Mouse (Mus musculus) olfactory bulb, adult 2 months (tissue): ENCODE data around the gene Tmem256. TPM values are rescaled to one million over a fixed set of nuclear protein-coding genes. Genes with fewer than 3 reads are reported as not detected.

Experiments
- H3K27ac ChIP-seq: fragments of 200-500 bp; 2 replicates; pipeline ENCODE4 v1.5.1; 2012; ENCODE audit warnings: low read depth, low read length; ENCODE audit not compliant: insufficient read depth
- H3K4me1 ChIP-seq: fragments of 200-500 bp; 2 replicates; pipeline ENCODE4 v1.6.1; 2012; ENCODE audit warnings: low read length; ENCODE audit not compliant: control insufficient read depth, insufficient read depth
- H3K4me3 ChIP-seq: fragments of 200-500 bp; 2 replicates; pipeline ENCODE4 v1.5.1; 2012; ENCODE audit warnings: mild to moderate bottlenecking, low read depth, low read length, moderate library complexity; ENCODE audit not compliant: insufficient read depth
- CTCF ChIP-seq: fragments of 200-500 bp; IDR thresholded peaks from 2 replicates; pipeline ENCODE4 v1.5.1; 2012; ENCODE audit warnings: low read depth, mild to moderate bottlenecking, low read length, moderate library complexity; ENCODE audit not compliant: insufficient read depth
- POLR2A ChIP-seq: fragments of 200-500 bp; IDR thresholded peaks from 2 replicates; pipeline ENCODE4 v1.6.1; 2012; ENCODE audit warnings: mild to moderate bottlenecking, low read depth, low read length, moderate library complexity; ENCODE audit not compliant: insufficient read depth
- WGBS: fragments of 180-500 bp; shearing (Covaris S2); methylation state at CpG from one replicate; pipeline ENCODE4 v1.1.7; 2018; 5-methylcytosine and 5-hydroxymethylcytosine counted together
- polyA plus RNA-seq: library from polyadenylated mRNA; stranded (reverse); fragments of >200 nt; gene quantifications from 2 replicates; pipeline ENCODE4 v1.2.4, GENCODE M21; 2012; ENCODE audit warnings: low replicate concordance; ENCODE audit not compliant: missing spikeins, insufficient read depth, insufficient read length

Tmem256 gene
- polyA plus RNA-seq, 1 experiment = not detected

DNA sequence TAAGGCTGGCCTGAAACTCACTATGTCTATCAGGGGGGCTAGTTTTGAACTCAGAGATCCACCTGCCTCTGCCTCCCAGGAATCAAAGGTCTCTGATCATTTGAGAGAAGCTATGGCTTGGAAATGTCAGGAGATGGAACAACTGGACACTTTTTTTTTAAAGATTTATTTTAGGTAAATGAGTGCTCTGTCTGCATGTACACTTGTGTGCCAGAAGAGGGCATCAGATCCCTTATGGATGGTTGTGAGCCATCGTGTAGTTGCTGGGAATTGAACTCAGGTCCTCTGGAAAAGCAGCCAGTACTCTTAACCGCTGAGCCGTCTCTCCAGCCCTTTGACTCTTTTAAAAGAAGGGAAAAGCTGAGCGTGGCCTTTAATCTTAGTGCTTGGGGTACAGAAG is 31.9 kb upstream of the Tmem256 start:
- TF ChIP-seq CTCF (no peak), POLR2A (no peak)
- WGBS = 87% methylated on average over 4 of the region's 4 CpGs
- H3K27ac ChIP-seq = no peak overlapping the region
- H3K4me1 ChIP-seq = peaks cover 20% of the 10 kb centered on the region
- no peak overlapping the region for H3K4me3 ChIP-seq

DNA sequence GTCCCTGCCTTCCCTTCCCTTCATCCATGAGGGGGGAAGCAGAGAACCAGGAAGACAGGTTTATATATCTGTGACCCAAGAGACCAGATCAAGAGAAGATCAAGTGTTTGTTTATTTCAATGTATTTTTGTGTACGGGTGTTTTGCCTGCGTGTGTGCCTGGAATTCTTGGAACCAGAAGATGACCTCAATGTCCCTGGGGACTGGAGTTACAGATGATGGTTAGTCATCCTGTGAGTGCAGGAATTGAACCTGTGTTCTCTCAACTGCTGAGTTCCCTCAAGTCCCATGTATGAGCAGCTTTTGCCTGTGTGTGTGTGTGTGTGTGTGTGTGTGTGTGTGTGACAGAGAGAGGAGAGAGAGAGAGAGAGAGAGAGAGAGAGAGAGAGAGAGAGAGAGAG is 30.7 kb upstream of the Tmem256 start:
- Histone ChIP-seq H3K4me3 (no peak overlapping the region), H3K4me1 (peaks cover 12% of the 10 kb centered on the region), H3K27ac (no peak overlapping the region)
- no peak for TF ChIP-seq CTCF
- no peak for TF ChIP-seq POLR2A
- WGBS = 85% methylated on average over 2 of the region's 2 CpGs

DNA sequence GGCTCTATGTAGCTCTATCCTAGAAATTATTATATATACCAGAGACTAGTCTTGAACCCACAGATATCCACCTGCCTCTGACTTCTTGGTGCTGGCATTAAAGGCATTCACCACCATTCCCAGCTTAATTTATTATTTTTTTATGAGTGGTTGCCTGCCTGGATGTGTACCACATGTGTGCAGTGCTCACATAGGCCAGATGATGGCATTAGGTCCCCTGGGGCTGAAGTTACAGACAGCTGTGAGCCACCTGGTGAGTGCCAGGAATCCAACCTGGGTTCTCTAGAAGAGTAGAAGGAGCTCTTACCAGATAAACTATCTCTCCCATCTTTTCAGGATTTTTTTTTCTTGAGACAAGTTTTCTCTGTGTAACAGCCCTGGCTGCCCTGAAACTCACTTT is 28.0 kb upstream of the Tmem256 start:
- TF ChIP-seq POLR2A (no peak), CTCF (no peak)
- no peak overlapping the region for H3K27ac ChIP-seq
- H3K4me1 ChIP-seq = no peaks in the 10 kb centered on the region
- H3K4me3 ChIP-seq = no peak overlapping the region

DNA sequence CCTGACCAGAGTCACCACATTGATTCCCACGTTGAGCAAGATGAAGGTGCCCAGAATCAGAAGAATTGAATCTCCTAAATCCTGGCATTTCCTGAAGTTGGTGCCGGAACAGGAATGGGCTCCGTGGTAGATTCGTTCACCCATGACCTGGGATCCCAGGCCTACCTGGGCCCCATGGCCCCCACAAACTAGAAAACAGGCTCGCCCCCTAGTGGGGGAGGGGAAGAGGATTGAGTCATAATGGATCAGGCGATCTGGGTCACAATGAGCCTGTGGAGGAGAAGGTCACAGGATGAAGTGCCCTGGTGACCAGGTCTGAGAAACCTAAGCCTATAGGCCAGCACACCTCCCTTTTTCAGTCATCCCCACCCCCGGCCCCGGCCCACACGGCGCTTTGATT is 23.2 kb upstream of the Tmem256 start, which contains the start of gene Gm39566:
Gene Gm39566 (minus strand): TSS at position 144 of the 400 bp plus-strand sequence.
- 63% methylated on average over 10 of the region's 10 CpGs for WGBS
- H3K4me3 ChIP-seq = no peak within 1 kb of the TSS
- no peaks in the 10 kb centered on the region for H3K4me1 ChIP-seq
- no peak within 1 kb of the TSS for H3K27ac ChIP-seq
- TF ChIP-seq POLR2A = no peak
- no peak for TF ChIP-seq CTCF

DNA sequence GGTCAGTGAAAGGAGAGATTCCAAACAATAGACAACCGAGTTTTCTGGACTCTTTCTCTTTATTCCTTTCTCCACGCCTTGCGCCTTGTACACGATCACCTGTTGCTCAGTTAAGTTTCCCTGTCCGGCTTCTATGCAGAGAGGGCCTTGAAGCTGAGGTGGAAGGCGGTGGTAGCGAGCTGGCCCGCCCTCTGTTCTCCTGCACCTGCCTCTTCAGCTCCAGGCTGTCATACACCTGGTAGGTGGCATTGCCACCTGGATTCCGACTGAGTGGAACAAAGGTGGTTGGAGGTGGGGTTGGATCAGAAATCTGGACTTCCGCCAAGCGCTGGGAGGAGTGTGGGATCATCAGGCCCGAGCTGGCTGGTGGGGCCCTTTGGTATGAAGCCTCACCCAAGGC is 21.8 kb upstream of the Tmem256 start:
- WGBS = 92% methylated on average over 12 of the region's 12 CpGs
- no peak overlapping the region for H3K27ac ChIP-seq

DNA sequence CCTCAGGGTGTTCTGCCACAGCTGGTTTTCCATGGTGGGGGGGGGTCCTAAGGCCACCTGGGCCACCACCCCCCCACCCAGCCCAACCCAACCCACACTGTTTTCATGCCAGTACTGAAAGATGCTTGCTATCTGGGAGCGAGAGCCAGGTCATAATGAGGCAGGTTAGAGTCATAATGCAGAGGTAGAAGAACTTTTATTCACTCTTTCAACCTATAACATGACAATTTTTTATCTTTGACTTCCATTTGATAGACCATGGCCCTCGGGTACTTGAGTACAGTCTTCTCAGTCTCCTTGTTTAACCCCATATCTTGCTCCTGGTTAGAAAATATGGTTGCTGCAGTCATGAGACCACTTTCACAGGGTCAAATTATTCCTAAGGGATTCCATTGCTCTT is 19.9 kb upstream of the Tmem256 start, which contains the start of gene Spem2:
Gene Spem2 (minus strand): TSS at position 101 of the 400 bp plus-strand sequence.
- 80% methylated on average over 2 of the region's 2 CpGs for WGBS
- no peaks in the 10 kb centered on the region for H3K4me1 ChIP-seq
- H3K27ac ChIP-seq = no peak within 1 kb of the TSS
- no peak within 1 kb of the TSS for H3K4me3 ChIP-seq
- TF ChIP-seq POLR2A (no peak), CTCF (no peak)

More for the DNA sequence above, 21.8 kb upstream of the Tmem256 start:
- TF ChIP-seq POLR2A (no peak), CTCF (no peak)
- no peak overlapping the region for H3K4me3 ChIP-seq
- no peaks in the 10 kb centered on the region for H3K4me1 ChIP-seq

DNA sequence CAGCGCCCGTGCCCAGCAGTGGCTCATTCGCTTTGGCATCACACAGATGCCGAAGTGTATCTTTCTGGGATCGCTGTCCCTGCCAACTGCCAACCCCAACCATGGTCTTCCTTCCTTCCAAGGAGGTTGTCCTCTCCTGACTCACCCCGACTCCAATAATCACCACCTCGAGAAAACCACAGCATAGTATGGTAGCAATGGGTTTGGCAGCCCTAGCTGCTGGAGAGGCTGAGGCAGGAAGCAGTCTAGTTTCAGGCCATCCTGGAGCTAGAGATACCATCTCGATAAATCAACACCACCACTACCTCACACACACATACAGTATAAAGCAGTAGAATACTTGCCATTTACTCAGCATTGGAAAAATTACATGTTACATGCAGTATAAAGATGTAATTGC is 19.4 kb upstream of the Tmem256 start:
- H3K4me3 ChIP-seq = no peak overlapping the region
- no peak overlapping the region for H3K27ac ChIP-seq
- whole genome bisulfite sequencing = 93% methylated on average over 8 of the region's 8 CpGs
- H3K4me1 ChIP-seq = no peaks in the 10 kb centered on the region
- TF ChIP-seq POLR2A = no peak
- no peak for TF ChIP-seq CTCF

DNA sequence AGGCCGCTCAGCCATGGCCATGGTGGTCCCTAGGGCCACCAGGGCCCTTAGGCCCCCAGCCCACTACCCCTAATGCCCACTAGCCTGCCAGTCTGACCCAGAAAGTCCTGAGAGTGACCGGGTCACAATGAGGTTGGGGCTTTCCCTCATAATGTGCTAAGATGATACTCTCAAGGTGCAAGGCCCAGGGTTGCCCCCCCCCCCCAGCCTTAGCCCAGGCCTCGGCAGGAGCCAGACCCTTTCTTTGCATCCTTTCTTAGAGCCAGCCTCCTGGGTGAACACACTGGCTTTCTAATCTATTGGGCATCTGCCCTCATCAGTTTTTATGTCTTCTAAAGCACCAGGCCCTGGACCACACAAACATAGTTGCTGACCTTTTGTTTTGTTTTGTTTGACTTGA is 16.2 kb upstream of the Tmem256 start, which contains the start of gene Spem1:
Gene Spem1 (minus strand): TSS at position 101 of the 400 bp plus-strand sequence.
- TF ChIP-seq POLR2A (no peak), CTCF (no peak)
- no peaks in the 10 kb centered on the region for H3K4me1 ChIP-seq
- H3K4me3 ChIP-seq = no peak within 1 kb of the TSS
- WGBS = 83% methylated on average over 3 of the region's 3 CpGs
- H3K27ac ChIP-seq = no peak within 1 kb of the TSS

DNA sequence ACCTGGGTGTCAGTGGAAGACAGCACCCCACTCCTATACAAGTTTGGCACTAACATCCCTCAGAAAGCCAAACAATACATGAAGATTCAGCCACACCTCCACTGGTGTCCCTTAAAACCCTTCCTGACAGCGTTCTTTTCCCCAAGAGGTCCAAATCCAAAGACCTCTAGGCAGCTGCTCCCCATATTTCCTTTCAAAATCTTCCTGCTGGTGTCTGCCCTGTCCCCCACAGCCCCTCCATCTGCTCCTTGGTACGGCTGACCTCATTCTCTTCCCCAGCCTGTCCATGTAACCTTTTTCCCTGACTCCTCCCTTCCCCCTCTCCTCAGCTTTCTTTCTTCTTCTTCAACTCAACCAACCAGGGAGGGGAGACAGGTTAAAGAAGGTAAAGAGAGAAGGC is 14.9 kb upstream of the Tmem256 start:
- no peak for TF ChIP-seq CTCF
- TF ChIP-seq POLR2A = no peak
- Histone ChIP-seq H3K27ac (no peak overlapping the region), H3K4me3 (no peak overlapping the region), H3K4me1 (no peaks in the 10 kb centered on the region)
- 87% methylated on average over 2 of the region's 2 CpGs for WGBS

DNA sequence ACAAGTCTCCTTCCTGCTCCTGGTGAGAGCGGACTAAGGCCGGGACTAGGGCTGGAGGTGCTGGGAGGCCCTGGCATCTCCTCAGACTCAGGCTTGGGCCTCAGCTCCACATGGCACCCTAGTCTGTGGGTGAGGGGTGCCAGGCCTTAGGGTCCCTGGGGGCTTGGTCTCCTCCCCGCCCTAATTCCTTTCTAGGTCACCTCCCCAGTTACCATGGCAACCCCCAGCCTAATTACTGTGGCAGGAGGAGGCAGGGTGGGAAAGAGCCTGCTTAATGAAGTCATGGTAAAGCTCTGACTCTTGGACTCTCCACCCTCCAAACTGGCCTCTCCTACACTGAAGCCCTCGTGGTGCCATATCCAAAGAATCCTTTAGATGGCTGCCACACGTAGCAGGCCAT is 9.5 kb upstream of the Tmem256 start:
- Histone ChIP-seq H3K4me1 (peaks cover 8% of the 10 kb centered on the region), H3K4me3 (no peak overlapping the region), H3K27ac (no peak overlapping the region)
- WGBS = 72% methylated on average over 5 of the region's 5 CpGs
- no peak for TF ChIP-seq CTCF
- no peak for TF ChIP-seq POLR2A
